Mouse (Mus musculus): Measurements from ENCODE around the gene Rnf157. TPM values are rescaled to one million over a fixed set of nuclear protein-coding genes. Genes with fewer than 3 reads are reported as not detected.
A peak's percentile ranks its signal among the peaks of the same experiment; 100 is the strongest.

Gene Rnf157
- total and polyA plus RNA-seq, 2 experiments from 2014 or later, result 56.7 to 105 TPM

- WGBS, result 88% methylated on average over 6 of the region's 6 CpGs
These were observed 33.3 kb downstream of the Rnf157 start for GRCm38 (mm10) chr11:116379530-116379929.

DNA sequence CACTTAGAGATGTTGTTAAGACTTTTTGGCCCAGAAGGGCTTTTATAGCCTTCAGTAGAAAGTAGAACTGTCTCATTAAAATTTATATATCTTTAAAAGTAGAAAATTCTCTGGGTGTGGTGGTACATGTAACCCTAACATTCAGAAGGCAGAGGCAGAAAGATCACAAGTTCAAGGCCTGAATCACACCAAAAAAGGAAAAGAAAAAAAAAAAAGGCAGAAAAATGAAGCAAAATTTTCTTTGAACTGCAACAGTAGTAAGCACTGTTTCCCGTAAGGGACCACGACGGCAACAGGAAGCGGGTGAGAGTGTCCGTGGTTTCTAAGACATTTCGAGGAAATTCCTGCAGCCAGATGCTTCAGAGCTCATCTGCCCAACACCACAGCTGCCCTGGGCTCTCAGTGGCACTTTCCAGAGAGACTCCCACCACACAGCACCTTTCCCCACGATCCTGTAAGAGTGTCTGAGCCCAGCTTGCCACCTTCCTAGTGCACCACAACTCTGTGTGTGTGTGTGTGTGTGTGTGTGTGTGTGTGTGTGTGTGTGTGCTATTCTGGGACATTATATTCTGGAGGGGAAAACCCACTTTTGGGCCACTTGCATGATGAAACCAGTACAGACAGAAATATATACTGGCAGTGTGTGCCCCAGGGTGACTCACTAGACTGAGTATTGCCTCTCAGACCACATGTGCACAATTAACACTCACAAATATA, 35.7 kb downstream of the Rnf157 start:
- H3K4me1 ChIP-seq (ENCODE audit: insufficient read depth), result no peaks in the 10 kb centered on the region
- TF ChIP-seq CTCF (IDR thresholded peaks at IDR 0.05; ENCODE audit: low read depth), result no peak
- DNase-seq, result no peak
- ATAC-seq, result no peak
- H3K9me3 ChIP-seq (ENCODE audit: low read length), result no peaks in the 10 kb centered on the region
- H3K27me3 ChIP-seq (ENCODE audit: insufficient read depth, low read length), result no peaks in the 10 kb centered on the region
- peaks cover 13% of the 10 kb centered on the region; the same call in 1 of the 2 replicates for H3K36me3 ChIP-seq (ENCODE audit: insufficient read depth)
- 82% methylated on average over 7 of the region's 7 CpGs for WGBS
- H3K27ac ChIP-seq (ENCODE audit: low read depth, low read length), result no peak overlapping the region
- no peak overlapping the region for H3K9ac ChIP-seq
- H3K4me3 ChIP-seq (ENCODE audit: low read depth, low read length), result no peak overlapping the region
- no peak overlapping the region for H3K4me2 ChIP-seq (ENCODE audit: low read depth)

More at GRCm38 (mm10) chr11:116379530-116379929, 33.3 kb downstream of the Rnf157 start:
- Histone ChIP-seq H3K36me3 (ENCODE audit: insufficient read depth) (peaks cover 19% of the 10 kb centered on the region; the same call in 1 of the 2 replicates), H3K4me3 (ENCODE audit: low read depth, low read length) (no peak overlapping the region), H3K4me2 (ENCODE audit: low read depth) (no peak overlapping the region), H3K9me3 (ENCODE audit: low read length) (no peaks in the 10 kb centered on the region), H3K27ac (ENCODE audit: low read depth, low read length) (no peak overlapping the region), H3K4me1 (ENCODE audit: insufficient read depth) (no peaks in the 10 kb centered on the region), H3K27me3 (ENCODE audit: insufficient read depth, low read length) (no peaks in the 10 kb centered on the region), H3K9ac (no peak overlapping the region)
- TF ChIP-seq CTCF (IDR thresholded peaks at IDR 0.05; ENCODE audit: low read depth), result no peak
- no peak for ATAC-seq
- no peak for DNase-seq

DNA sequence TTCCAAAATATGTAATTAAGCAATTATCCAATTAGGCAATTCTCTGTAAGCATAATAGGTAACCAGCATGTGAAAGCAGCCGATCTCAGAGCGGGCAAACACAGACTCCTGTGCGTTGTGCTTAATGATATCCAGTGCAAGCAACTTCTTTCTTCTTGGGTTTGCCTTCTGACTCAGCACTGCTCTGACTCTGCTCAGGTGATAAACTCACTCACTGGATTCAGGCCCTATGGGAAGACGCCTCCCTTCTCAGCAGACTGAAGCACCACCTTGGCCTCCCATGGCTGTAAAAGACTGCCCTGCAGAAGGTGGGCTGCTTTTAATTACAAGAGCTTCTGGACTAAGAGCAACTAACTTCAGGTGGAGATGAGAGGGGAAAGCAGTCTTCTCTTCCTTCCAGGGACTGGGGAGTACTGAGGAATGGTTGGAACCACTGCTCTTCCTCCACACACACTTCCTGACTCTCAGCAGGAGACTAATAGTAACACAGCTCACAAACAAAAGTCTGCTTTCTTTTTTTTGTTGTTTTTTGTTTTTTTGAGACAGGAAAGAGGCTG, 40.9 kb downstream of the Rnf157 start:
- Histone ChIP-seq H3K9ac (no peak overlapping the region), H3K27me3 (ENCODE audit: insufficient read depth, low read length) (no peaks in the 10 kb centered on the region), H3K4me1 (ENCODE audit: insufficient read depth) (no peaks in the 10 kb centered on the region), H3K9me3 (ENCODE audit: low read length) (no peaks in the 10 kb centered on the region), H3K27ac (ENCODE audit: low read depth, low read length) (no peak overlapping the region), H3K36me3 (ENCODE audit: insufficient read depth) (no peaks in the 10 kb centered on the region), H3K4me3 (ENCODE audit: low read depth, low read length) (no peak overlapping the region), H3K4me2 (ENCODE audit: low read depth) (no peak overlapping the region)
- TF ChIP-seq CTCF (IDR thresholded peaks at IDR 0.05; ENCODE audit: low read depth), result no peak
- no peak for ATAC-seq
- no peak for DNase-seq
- WGBS, result 80% methylated on average over 4 of the region's 4 CpGs

DNA sequence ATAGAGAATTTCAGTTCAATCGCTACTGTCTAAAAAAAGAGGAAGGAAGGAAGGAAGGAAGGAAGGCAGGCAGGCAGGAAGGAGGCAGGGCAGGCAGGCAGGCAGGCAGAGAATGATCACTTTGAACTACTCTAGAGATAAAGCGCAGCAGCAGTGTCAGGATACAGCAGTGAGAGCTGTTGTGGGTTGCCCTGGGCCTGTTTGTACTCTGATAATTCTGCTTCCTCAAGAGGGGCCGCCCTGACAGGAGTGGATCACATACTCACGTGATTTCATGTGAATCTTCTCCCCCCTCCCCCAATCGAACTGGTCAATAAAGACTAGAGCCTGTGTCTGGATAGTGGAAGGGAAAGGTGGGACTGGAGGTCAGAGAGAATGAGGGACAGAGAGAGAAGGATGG, 43.2 kb downstream of the Rnf157 start:
- no peak for DNase-seq
- ATAC-seq, result no peak
- no peak for TF ChIP-seq CTCF (IDR thresholded peaks at IDR 0.05; ENCODE audit: low read depth)
- Histone ChIP-seq H3K27ac (ENCODE audit: low read depth, low read length) (no peak overlapping the region), H3K4me1 (ENCODE audit: insufficient read depth) (no peaks in the 10 kb centered on the region), H3K4me2 (ENCODE audit: low read depth) (no peak overlapping the region), H3K9me3 (ENCODE audit: low read length) (no peaks in the 10 kb centered on the region), H3K9ac (no peak overlapping the region), H3K27me3 (ENCODE audit: insufficient read depth, low read length) (no peaks in the 10 kb centered on the region), H3K4me3 (ENCODE audit: low read depth, low read length) (no peak overlapping the region), H3K36me3 (ENCODE audit: insufficient read depth) (no peaks in the 10 kb centered on the region)
- 75% methylated on average over 5 of the region's 5 CpGs for WGBS

DNA sequence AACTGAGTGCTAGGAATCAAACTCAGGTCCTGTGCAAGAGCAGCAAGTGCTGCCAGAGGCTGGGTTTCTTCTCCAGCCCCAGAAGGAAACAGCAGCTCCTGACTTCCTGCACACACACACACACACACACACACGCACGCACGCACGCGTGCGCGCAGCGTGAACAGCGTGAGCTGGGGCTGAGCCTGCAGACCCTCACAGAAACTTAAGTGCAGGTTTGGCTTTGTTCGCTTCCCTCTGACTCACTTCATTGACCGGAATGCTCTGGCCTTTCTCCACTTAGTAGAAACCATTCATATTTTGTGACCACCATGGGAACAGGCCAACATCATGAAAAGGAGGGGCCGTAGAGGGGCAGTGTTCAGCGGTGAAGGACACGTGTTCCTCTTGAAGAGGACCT, 43.8 kb downstream of the Rnf157 start:
- DNase-seq (no peak), ATAC-seq (no peak)
- Histone ChIP-seq H3K27me3 (ENCODE audit: insufficient read depth, low read length) (no peaks in the 10 kb centered on the region), H3K4me3 (ENCODE audit: low read depth, low read length) (no peak overlapping the region), H3K4me1 (ENCODE audit: insufficient read depth) (no peaks in the 10 kb centered on the region), H3K9ac (no peak overlapping the region), H3K9me3 (ENCODE audit: low read length) (no peaks in the 10 kb centered on the region), H3K27ac (ENCODE audit: low read depth, low read length) (no peak overlapping the region), H3K36me3 (ENCODE audit: insufficient read depth) (no peaks in the 10 kb centered on the region), H3K4me2 (ENCODE audit: low read depth) (no peak overlapping the region)
- no peak for TF ChIP-seq CTCF (IDR thresholded peaks at IDR 0.05; ENCODE audit: low read depth)
- WGBS, result 89% methylated on average over 14 of the region's 14 CpGs

GRCm38 (mm10) chr11:116368116-116368515, 44.7 kb downstream of the Rnf157 start:
- TF ChIP-seq CTCF (IDR thresholded peaks at IDR 0.05; ENCODE audit: low read depth), result peak; percentile 87
- Histone ChIP-seq H3K4me2 (ENCODE audit: low read depth) (no peak overlapping the region), H3K9me3 (ENCODE audit: low read length) (no peaks in the 10 kb centered on the region), H3K27ac (ENCODE audit: low read depth, low read length) (no peak overlapping the region), H3K4me3 (ENCODE audit: low read depth, low read length) (no peak overlapping the region), H3K36me3 (ENCODE audit: insufficient read depth) (no peaks in the 10 kb centered on the region), H3K4me1 (ENCODE audit: insufficient read depth) (no peaks in the 10 kb centered on the region), H3K9ac (no peak overlapping the region), H3K27me3 (ENCODE audit: insufficient read depth, low read length) (no peaks in the 10 kb centered on the region)
- peak; percentile 84 for DNase-seq
- 15% methylated on average over 9 of the region's 9 CpGs for WGBS
- ATAC-seq, result peak; percentile 82

DNA sequence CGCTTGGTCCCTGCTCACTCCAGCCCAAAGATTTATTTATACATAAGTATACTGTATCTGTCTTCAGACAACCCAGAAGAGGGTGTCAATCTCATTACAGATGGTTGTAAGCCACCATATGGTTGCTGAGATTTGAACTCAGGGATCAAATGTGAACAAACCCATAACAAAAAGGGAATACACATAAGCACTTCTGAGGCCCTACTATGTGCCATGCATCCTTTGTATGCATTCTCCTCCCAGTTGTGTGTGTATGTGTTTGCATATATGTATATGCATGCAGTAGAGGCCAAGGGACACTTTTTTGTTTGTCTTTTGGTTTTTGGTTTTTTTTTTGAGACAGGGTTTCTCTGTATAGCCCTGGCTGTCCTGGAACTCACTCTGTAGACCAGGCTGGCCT, 46.2 kb downstream of the Rnf157 start:
- DNase-seq (no peak), ATAC-seq (no peak)
- Histone ChIP-seq H3K36me3 (ENCODE audit: insufficient read depth) (peaks cover 2% of the 10 kb centered on the region; the same call in 1 of the 2 replicates), H3K9me3 (ENCODE audit: low read length) (no peaks in the 10 kb centered on the region), H3K4me2 (ENCODE audit: low read depth) (no peak overlapping the region), H3K4me1 (ENCODE audit: insufficient read depth) (no peaks in the 10 kb centered on the region), H3K4me3 (ENCODE audit: low read depth, low read length) (no peak overlapping the region), H3K9ac (no peak overlapping the region), H3K27me3 (ENCODE audit: insufficient read depth, low read length) (no peaks in the 10 kb centered on the region), H3K27ac (ENCODE audit: low read depth, low read length) (no peak overlapping the region)
- WGBS, result 64% methylated on average over 1 of the region's 1 CpGs
- no peak for TF ChIP-seq CTCF (IDR thresholded peaks at IDR 0.05; ENCODE audit: low read depth)
